Mouse (Mus musculus) bone marrow macrophage, adult 2 months (primary cell): ENCODE measurements around the gene Armc9.

Experiments
- CTCF ChIP-seq: IDR thresholded peaks from 2 replicates; pipeline ENCODE4 v1.5.1; 2012; ENCODE audit warnings: low read depth, mild to moderate bottlenecking, low read length, moderate library complexity
- POLR2A ChIP-seq: IDR thresholded peaks from 2 replicates; pipeline ENCODE4 v1.6.1; 2012; ENCODE audit warnings: mild to moderate bottlenecking, low read depth, low read length, borderline replicate concordance

GRCm38 (mm10) chr1:86265060-86265459 is 110.5 kb downstream of the Armc9 start:
- TF ChIP-seq POLR2A (no peak), CTCF (no peak)
